Mouse (Mus musculus) frontal cortex, adult 2 months (tissue): ENCODE results near the gene Mcm5. TPM values are rescaled to one million over a fixed set of nuclear protein-coding genes. Genes with fewer than 3 reads are reported as not detected.

Source experiments
- DNase-seq, 2 experiments: peaks; one replicate each; pipeline ENCODE4 v3.0.0; 2022; ENCODE audit warnings: low spot score in 1 of 2; ENCODE audit errors: extremely low spot score in 1 of 2
- polyA plus RNA-seq: library from polyadenylated mRNA; depleted of rRNA; stranded (reverse); fragments of >200 nt; gene quantifications from 2 replicates; pipeline ENCODE4 v1.2.3, GENCODE M21; 2012; rRNA removed

Mcm5 gene
- polyA plus RNA-seq = 7.5 and 7.6 TPM in 2 replicates

DNA sequence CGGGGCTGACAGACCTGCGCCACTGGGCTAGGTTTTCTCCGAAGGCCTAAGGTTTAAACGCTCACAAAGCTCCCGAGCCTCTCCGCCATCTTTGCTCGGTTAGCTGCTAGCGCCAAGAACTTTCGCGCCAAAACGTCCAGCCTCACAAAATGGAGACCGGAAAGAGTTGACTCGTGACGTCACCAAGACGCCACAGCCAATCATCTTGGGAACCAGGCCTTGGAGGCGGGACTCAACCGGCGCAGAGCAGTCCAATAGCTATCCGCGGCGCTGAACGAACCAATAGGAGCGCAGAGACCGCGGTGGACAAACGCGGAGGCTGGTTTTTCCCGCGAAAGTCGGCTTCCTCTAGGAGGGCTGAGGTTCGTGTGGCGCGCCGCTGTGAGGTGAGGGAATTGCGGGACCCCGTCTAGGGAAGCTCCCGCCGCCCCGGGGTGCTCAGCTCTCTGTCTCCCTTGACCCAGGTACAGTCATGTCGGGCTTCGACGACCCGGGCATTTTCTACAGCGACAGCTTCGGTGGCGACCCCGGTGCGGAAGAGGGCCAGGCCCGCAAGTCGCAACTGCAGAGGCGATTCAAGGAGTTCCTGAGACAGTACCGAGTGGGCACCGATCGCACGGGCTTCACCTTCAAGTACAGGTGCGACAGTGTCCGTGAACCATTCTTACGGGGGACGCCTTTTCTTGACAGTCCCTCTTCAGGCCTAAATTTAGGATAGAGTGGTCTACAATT is at the start of gene Mcm5:
Gene Mcm5 (plus strand): TSS at position 334 of the 732 bp plus-strand sequence.
- peak; percentile 99 to 100 for DNase-seq

DNA sequence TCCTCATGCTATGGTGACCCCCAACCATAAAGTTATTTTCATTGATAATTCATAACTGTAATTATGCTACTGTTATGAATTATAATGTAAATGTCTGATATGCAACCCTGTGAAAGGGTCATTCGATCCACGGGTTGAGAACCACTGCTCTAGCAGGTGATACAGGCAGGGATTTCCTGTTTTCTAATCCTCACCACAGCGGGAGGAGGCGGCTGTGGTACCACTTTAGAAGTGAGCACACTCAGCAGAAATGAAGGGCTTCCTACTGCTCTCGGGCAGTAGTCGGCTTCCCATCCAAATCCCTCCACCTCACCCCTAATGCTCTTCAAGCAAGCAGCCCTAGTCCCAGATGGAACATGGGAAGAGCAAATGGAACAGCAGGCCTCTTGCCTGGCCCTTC is 49.3 kb upstream of the Mcm5 start:
- DNase-seq = no peak

DNA sequence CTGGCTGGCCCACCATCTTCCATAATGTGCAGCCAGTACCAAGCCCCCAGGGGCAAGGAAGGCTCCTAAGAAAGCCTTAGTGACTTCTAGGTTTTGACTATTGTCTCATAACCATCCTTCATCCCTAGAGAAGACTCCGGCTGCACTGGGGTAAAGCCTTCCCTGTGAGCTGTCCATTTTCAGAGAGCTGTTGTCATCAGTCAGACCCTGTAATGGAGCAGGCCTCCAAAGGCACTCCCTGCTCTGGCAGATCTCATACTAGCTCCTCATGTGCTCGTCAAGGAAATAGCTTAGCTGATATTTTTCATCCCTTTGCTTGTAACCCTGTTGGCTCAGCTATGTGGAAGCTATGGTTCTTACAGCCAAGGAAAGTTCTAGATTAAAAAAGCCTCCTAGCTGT is 48.6 kb upstream of the Mcm5 start:
- no peak for DNase-seq

DNA sequence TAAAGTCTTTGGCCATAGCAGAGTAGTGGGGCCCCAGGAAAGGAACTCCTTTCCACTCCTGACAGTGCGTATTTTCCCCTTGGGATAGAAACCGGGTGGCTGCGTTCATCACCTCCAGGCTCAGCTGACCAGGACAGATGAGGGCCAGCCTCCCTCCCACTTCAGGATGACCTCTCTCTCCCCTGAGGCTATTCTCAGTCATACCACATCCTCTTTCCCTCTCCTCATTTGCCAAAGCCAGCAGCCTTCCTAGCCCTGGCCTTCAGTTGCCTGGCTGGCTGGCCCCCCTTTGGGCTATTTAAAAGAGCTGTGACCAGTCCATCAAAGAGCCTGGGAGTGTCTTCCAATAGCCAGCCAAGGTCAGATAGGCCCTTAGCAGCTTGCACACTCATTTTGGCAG is 46.1 kb upstream of the Mcm5 start:
- peak in 1 of 2 experiments; percentile 15 for DNase-seq

DNA sequence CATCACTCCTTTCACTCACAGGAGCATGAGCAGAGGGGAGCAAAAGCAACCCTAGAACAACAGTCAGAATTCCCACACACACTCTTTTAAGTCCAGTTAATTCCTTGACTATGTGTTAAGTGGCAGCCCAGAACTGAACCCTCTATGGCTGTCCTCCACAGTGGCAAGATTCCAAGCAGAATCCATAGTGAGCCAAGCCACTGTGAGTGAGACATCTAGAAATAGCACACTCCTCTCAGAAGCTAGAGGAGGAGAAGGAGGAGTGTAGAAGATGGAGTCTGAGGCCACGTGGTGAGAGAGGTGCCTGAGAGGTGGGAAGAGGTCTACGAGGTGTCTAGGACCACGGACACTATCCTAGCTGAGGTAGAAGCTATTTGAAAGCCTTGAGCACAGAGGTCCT is 44.6 kb upstream of the Mcm5 start:
- peak; percentile 23 to 52 for DNase-seq

DNA sequence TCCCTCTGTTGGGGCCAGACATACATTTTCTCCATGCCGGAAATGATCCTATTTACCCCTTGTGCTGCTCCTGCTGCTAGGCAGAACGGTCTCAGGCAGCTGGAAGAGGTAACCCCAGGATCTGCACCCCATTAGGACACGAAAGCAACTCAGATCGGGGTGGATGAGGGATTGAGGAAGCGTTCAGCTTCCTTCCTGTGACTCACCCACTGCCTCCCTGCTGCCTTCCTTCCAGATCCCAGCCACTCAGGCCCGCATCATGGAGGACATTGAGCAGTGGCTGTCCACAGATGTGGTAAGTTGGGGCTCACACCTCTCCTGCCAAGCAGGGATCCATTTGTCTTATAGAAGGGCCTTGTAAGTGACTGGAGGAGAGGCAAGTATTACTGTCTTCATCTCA is 42.1 kb upstream of the Mcm5 start:
- DNase-seq = no peak

DNA sequence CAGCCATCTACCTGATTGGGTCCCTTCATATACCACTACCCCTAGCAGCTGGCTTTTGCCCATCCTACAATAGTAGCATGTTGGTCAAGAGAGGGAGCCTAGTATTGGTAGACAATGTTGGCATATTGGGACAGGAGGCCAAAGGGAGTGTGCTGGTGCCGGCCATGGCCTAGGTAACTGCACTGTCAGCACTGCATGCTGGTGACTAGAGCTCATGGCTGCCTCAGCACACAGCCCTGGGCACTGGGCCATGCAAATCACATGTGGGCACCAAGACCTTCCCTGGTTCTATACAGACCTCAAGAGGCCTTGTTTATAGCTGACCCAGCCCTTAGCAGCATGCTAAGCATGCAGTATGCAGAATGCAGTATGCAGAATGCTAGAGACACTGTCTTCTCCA is 39.1 kb upstream of the Mcm5 start:
- DNase-seq = no peak

DNA sequence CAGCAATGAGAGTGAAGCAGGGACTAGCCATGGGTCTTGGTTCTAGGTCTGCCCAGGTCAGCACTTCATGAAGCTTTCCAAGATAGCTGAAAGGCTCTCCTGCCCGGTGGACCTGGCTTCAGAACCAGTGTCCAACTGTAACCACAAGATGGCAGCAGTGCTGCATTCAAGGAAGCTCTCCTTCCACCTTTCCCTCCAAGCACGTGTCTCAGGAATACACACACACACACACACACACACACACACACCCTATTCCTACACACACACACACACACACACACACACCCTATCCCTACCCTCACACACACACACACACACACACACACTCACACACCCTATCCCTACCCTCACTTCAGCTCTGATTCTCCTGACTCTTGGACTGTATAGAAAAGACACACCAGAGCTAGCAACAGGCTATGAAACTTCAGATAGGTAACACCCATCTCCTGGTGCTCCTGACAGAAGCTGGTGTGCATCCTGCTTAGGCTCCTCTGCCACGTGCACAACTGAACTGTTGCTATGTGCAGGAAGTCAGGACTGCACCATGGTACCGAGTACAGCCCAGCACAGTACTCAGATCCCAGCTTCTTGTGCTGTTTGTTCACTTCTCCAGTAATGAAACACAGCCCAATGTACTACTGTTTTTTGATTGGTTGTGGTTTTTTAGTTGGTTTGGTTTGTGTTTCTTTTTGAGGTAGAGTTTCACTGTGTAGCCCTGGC is 37.6 kb upstream of the Mcm5 start:
- DNase-seq = peak; percentile 71 to 92

DNA sequence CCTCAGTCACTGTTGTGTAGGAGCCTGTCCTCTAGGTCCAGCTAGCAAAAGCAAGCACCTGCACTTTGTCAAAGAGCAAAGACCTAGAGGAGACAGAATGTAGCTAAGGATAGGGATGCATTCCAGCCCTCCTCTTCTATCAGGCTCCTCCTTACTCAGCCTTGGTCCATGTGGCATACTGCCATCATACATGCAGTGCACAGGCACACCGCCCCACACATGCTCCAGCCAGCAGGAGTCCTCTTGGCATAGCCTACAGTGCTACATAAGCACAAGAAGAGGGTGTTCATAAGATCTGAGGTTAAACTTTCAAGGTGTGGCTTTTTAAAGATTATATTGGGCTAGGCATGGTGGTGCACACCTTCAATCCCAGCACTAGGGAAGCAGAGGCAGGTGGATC is 34.5 kb upstream of the Mcm5 start:
- no peak for DNase-seq

DNA sequence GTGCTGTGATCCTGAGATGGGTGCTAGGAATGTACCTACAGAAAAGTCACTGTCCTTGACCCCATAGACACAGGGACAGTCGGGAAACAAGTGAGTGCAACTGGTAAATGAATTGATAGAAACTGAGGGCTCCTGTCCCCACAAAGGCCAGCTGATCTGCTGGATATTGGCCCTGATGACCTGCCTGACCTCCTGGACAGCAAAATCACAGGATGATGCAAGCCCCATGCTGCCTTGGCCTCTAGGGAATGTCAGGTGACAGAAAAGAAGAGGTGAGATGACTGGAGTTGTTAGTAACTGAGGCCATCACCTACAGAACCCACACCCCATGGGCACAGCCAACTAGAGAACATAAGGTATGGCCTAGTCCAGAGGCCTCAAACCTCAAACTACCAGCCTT is 31.2 kb upstream of the Mcm5 start:
- DNase-seq = no peak

DNA sequence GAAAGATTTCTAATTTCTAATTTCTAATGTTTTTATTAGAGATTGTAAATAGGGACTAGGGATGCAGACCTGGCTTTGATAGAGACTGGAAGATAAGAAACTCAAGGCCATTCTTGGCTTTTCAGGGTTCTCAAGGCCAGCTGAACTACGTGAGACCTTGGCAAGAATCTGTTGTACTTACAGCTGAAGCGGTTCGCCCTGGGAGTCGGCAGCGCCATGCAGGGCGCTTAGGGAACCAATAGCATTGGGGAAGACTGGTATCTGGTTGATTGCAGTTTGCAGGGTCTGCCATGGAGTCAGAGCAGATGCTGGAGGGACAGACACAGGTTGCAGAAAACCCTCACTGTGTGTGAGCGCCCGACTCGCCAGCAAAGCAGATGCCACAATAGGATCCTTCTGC is 30.5 kb upstream of the Mcm5 start:
- DNase-seq = no peak

DNA sequence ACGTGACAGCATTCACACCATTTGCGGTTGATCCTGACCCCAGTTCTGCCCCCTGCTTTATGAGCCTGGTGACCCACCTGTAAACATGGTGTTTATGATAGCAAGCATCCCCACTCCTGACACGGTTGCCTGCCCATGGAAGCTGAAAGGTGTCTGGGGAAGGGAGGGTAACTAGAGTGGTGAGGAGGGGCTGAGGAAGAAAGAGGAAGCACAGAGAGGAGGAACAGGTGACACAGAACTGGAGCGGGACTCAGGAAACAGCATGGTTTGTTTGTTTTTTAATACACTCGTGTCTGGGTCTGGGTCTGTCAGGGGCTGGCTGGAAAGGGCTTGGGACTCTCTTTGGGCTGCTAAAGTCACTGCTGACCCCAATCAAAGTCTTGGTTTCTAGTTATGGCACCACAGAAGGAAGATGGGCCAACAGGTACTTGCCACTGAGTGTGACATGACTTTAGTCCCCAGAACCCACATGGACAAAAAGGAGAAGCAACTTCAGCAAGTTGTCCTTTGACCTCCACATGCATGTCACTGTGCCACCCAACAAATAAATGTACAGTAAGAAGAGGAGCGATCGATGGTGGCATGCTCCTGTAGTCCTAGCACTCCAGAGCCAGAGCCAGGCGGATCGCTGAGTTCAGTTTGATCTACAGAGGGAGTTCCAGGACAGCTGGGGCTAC is 27.9 kb upstream of the Mcm5 start:
- no peak for DNase-seq

DNA sequence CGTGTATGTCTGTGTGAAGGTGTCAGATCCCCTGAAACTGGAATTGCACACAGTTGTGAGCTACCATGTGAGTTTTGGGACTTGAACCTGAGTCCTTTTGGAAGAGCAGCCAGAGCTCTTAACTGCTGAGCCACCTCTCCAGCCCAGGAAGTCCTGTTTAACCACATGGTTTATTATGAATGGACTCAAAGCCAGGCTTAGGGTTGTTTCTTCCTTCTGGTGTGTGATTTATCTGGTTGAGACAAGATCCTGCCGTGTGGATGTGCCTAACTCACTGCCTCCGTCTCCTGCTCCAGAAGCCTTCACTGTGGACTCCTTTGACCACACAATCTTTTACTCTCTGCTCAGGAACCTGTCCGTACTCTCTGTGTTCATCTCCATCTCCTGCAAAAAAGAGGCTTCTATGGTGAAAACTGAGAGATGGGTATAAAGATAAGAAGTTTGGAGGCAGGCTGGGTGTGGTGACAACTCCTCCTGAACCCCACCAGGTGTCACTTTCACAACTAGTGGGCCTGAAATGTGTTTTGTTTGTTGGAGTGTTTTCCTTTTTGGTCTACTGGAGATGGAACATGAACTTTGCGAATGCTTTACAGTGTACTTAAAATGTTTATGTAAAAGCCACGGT is 27.1 kb upstream of the Mcm5 start:
- DNase-seq = no peak

DNA sequence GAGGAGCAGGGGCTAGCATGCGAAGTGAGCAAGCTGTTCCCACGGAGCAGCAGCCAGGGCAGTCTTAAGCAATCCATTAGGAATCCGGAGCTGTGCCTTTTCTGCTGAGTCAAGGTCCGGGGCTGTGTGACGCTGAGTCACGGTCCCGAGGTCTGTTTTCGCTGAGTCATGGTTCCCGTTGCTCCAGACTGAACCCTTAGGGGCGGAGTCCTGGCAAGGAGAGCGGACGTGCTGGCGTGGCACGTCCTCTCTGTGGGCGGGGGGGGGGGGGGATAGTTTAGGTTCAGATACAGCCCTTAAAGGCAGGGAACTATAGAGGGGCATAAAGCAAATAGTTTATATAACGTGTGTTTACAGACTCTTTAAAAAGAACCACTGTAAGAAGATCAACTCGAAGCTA is 25.5 kb upstream of the Mcm5 start:
- DNase-seq = peak; percentile 78 to 89

DNA sequence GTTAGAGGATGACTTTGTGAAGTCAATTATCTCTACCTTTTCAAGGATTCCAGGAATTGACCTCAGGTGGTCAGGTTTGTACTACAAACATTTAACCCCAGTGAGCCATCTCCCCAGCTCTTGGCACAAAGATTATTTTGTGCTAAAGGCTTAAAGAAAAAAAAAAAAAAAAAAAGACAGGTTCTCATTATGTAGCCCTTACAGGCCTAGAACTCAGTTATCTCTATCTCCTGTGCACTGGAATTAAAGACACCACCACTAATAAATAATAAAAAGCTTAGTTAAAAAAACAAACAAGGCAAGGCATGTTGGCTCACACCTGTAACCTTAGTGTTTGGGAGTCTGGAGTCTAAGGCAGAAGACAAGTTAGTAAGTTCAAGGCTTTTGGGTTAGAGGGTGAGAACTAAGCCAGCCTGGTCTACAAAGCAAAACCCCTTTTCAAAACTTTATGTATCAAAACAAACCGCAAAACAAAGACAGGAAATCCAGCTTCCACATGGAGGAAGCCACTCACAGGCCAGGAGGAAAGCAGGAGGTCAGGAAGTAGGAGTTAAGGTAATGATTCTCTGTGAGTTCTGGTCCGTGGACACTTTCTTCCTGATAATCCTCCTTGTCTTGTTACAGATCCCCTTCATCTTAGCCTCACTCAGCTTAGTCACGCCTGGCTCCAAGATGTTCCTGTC is 24.8 kb upstream of the Mcm5 start:
- DNase-seq = no peak

DNA sequence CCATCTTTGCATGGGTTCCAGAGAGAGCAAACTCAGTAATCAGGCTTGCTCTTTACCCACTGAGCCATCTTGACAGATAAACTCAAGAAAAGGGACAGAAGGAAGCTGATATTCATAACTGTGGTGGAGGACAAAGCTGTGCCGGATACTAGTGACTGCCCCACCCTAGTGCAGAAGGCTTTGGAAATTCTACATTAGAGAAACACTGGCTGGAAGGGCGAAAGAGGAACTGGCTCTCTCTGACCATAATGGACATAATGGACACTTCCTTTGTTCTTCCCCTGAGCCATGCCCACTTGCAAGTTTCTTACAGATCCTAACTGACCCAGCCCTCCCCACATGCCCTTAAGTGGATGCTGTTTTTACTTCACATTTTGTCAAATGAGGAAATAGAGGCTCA is 23.4 kb upstream of the Mcm5 start:
- no peak for DNase-seq

DNA sequence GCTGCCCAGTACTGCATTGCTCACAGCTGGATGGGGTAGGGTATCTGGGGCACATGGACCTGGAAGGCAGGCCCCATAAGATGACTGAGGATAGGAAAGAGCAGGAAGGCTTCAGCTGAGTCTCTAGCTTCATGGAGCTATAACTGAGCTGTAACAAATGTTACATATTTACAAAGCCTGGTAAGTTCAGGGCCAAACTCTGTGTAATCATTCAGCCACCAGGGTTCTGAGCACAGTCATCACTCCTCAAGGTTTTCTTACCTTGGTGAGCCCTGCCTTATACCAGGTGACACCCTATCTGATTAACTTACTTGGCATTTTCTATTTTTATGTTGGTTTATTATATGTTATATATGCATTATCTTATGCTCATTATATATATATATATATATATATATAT is 22.2 kb upstream of the Mcm5 start:
- no peak for DNase-seq

DNA sequence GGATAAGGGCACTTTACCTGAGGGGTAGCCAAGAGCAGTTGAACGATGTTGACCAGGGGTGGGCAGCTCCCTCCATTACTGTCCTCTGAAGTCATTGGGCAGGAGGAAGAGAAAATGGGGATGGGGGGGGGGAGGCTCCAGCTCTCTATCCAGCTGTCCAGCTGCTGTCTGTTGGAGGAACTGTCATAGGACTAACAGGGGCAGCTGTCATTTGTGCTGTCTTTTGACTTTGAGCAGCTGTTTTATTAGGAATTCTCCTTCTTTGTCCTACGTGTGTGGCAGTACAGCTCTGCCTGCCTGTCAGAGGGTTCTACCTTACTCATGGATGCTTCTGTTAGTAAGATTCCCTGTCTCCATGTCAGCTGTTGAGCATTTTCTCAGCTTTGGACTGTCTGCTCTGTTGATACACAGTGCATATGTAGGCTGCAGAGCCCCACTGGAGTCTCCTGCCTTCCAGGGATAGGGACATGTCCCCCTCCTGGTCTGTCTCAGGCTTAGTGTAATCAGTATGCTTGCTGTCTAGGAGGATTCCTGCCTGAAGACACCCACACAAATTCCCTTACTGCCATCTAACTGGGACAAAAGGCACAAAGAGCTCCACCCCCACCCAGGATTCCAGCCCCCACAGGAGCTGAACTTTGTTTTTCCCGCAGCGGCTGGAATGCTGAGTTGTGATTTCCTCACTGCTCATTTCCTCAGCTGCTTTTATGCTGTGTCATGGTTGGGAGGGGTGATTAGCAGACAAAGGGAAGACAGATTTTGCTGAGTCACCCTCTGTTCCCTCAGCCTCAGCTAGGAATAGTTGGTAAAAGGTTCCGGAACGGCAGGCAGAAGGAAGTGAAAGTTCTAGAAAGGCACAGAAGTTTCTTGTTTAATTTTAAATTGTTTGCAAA is 20.1 kb upstream of the Mcm5 start:
- DNase-seq = peak; percentile 76 to 88

DNA sequence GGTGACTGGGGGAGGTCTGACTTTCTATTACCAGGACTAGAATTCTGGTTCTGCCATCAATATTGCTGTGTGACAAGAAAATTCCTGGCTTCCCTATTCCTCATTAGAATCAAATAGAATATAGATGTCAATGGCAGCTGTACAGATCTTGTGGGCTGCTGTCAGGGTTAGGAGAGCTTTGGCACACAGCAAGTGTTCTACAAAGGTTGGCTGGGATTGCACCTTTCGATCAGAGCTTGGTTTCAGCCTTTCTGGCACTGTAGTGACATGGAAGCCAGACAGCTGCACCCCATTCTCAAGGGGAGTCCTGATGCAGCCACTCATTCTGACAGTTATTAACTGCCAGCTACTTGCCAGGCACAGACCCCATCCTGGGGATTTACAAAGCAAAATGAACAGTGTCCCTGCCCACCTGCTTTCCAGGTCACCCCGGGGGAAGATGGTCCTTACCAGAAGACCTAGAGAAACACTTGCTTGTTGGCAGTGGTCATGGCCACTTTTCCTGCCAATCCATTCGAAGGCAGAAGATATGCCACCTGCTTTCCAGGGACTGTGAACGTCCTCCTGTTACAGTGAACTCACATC is 18.5 kb upstream of the Mcm5 start:
- no peak for DNase-seq
